Mouse (Mus musculus): ENCODE measurements around the gene Cd160.

Cd160 gene

GRCm38 (mm10) chr3:96759695-96760094, 69.5 kb downstream of the Cd160 start:
- DNase-seq (ENCODE audit: low spot score in 2 of 2), result no peak

- DNase-seq (ENCODE audit: low spot score in 2 of 2), result no peak
Measured at GRCm38 (mm10) chr3:96757691-96758090, 71.5 kb downstream of the Cd160 start.

GRCm38 (mm10) chr3:96755935-96756334, 73.2 kb downstream of the Cd160 start:
- DNase-seq (ENCODE audit: low spot score in 2 of 2), result no peak

All from spleen, postnatal 14 days (tissue).